Mouse (Mus musculus) stomach, postnatal 0 days (tissue): ENCODE results near the gene Rab27a. TPM values are rescaled to one million over a fixed set of nuclear protein-coding genes. Genes with fewer than 3 reads are reported as not detected.
"Not testable (repeated sequence)": the region's sequence is repeated elsewhere in the genome, so short reads cannot be mapped to it uniquely, and the experiment has no call there.

ENCODE experiments used
- ATAC-seq: fragments of 200-750 bp; cut with Nextera tagmentation; 2 replicates; pipeline ENCODE4 v1.8.0; 2017; ENCODE audit not compliant: low FRiP score, low TSS enrichment
- DNase-seq: peaks from one replicate; pipeline ENCODE4 v3.0.0-alpha.2; 2016; ENCODE audit warnings: low spot score
- H3K27ac ChIP-seq: fragments of 300-500 bp; sonication (generic); replicated peaks from 2 replicates; pipeline ENCODE4 v1.5.1; 2014; ENCODE audit warnings: mild to moderate bottlenecking, control low read depth
- H3K27me3 ChIP-seq: fragments of 300-500 bp; sonication (generic); 2 replicates; pipeline ENCODE4 v1.6.1; 2014; ENCODE audit warnings: low read length; ENCODE audit not compliant: control insufficient read depth, insufficient read depth
- H3K36me3 ChIP-seq: fragments of 300-500 bp; sonication (generic); 2 replicates; pipeline ENCODE4 v1.6.1; 2014; ENCODE audit warnings: low read length, mixed read lengths; ENCODE audit not compliant: control insufficient read depth, insufficient read depth
- H3K4me1 ChIP-seq: fragments of 300-500 bp; sonication (generic); replicated peaks from 2 replicates; pipeline ENCODE4 v1.6.1; 2014; ENCODE audit warnings: antibody characterized with exemption; ENCODE audit not compliant: control insufficient read depth, insufficient read depth
- H3K4me2 ChIP-seq: fragments of 300-500 bp; sonication (generic); replicated peaks from 2 replicates; pipeline ENCODE4 v1.6.1; 2014; ENCODE audit warnings: low read depth, mild to moderate bottlenecking, control low read depth, moderate library complexity
- H3K4me3 ChIP-seq: fragments of 300-500 bp; sonication (generic); 2 replicates; pipeline ENCODE4 v1.5.1; 2014; ENCODE audit warnings: low read depth, low read length, control low read depth
- H3K9ac ChIP-seq: fragments of 300-500 bp; sonication (generic); 2 replicates; pipeline ENCODE4 v1.6.1; 2014; ENCODE audit warnings: mild to moderate bottlenecking, low read length, control low read depth, mixed read lengths
- H3K9me3 ChIP-seq: fragments of 300-500 bp; sonication (generic); 2 replicates; pipeline ENCODE4 v1.6.1; 2016; ENCODE audit warnings: low read length; ENCODE audit not compliant: control insufficient read depth
- CTCF ChIP-seq: IDR thresholded peaks from 2 replicates; pipeline ENCODE4 v1.5.1; 2016; ENCODE audit warnings: antibody characterized with exemption, low read depth, mild to moderate bottlenecking, moderate library complexity
- EP300 ChIP-seq: optimal IDR thresholded peaks from 2 replicates; pipeline ENCODE3; 2016; ENCODE audit warnings: antibody characterized with exemption
- WGBS: fragments of 180-500 bp; shearing (Covaris S2); extraction: QIAGEN DNeasy Blood & Tissue Kit; methylation state at CpG from one replicate; pipeline ENCODE4 v1.1.7; 2014; 5-methylcytosine and 5-hydroxymethylcytosine counted together
- polyA plus RNA-seq: library from polyadenylated mRNA; unstranded; fragments of >200 nt; fragmentation: Nextera tagmentation; extraction: Ambion mirVana; gene quantifications from 2 replicates; pipeline ENCODE4 v1.2.1, GENCODE M21; 2015

Gene Rab27a
- polyA plus RNA-seq, 1 experiment from 2014 or later, result 22.7 TPM

- H3K9ac ChIP-seq, result peak within 1 kb of the TSS; percentile 83
- H3K9me3 ChIP-seq, result no peaks in the 10 kb centered on the region
- H3K27ac ChIP-seq, result peak within 1 kb of the TSS; percentile 78
- peaks cover 2% of the 10 kb centered on the region; the same call in 1 of the 2 replicates for H3K36me3 ChIP-seq
- DNase-seq, result peak; percentile 84
- under 1% methylated on average over 64 of the region's 64 CpGs for WGBS
- no peaks in the 10 kb centered on the region for H3K4me1 ChIP-seq
- H3K4me2 ChIP-seq, result peak within 1 kb of the TSS; percentile 74
- peak within 1 kb of the TSS; percentile 72 for H3K4me3 ChIP-seq
- peak; percentile 97 for ATAC-seq
- no peaks in the 10 kb centered on the region for H3K27me3 ChIP-seq
- TF ChIP-seq CTCF (no peak), EP300 (no peak)
These were observed 68.6 kb downstream of the Rab27a start, which contains the start of gene Rsl24d1 for GRCm38 (mm10) chr9:73112919-73113906. Gene Rsl24d1, plus strand, starts transcription at chr9:73113426.

GRCm38 (mm10) chr9:73116704-73117103 lies 72.0 kb downstream of the Rab27a start:
- not testable (repeated sequence) for ATAC-seq, H3K27me3 ChIP-seq, H3K9ac ChIP-seq, H3K4me3 ChIP-seq, H3K27ac ChIP-seq, H3K4me2 ChIP-seq, DNase-seq, H3K4me1 ChIP-seq, H3K9me3 ChIP-seq
- WGBS, result 74% methylated on average over 5 of the region's 6 CpGs
- peaks cover 12% of the 10 kb centered on the region; the same call in 1 of the 2 replicates for H3K36me3 ChIP-seq

- Histone ChIP-seq H3K4me2 (no peak overlapping the region), H3K4me3 (no peak overlapping the region), H3K36me3 (peaks cover 12% of the 10 kb centered on the region; the same call in 1 of the 2 replicates), H3K9ac (no peak overlapping the region), H3K27ac (no peak overlapping the region), H3K27me3 (no peaks in the 10 kb centered on the region), H3K4me1 (no peaks in the 10 kb centered on the region), H3K9me3 (no peaks in the 10 kb centered on the region)
- DNase-seq (no peak), ATAC-seq (no peak)
- TF ChIP-seq CTCF (peak; percentile 56), EP300 (no peak)
- 80% methylated on average over 4 of the region's 4 CpGs for WGBS
These were observed 73.4 kb downstream of the Rab27a start for GRCm38 (mm10) chr9:73118012-73118411.

DNA sequence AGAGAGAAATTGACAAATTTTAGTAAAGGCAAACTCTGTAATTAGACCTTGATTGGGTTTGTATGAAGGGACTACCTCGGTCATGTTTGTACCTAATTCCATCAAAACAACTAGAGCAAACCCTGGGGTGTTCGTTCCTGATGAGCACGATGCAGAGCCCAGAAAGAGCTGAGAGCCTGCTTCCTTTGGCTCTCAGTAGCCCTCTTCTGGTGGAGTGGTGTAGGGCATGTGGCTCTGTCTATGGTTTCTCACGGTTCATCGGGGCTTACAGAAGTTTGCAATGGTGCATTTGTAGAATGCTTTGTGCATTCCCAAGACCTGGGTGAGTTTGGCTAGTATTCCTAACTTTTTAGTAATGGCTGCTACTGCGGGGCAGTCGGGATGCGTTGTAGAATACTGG lies 77.1 kb downstream of the Rab27a start:
- no peak for TF ChIP-seq EP300
- peak; percentile 73 for TF ChIP-seq CTCF
- ATAC-seq (no peak), DNase-seq (peak; percentile 34)
- Histone ChIP-seq H3K4me3 (no peak overlapping the region), H3K36me3 (peaks cover 23% of the 10 kb centered on the region), H3K27me3 (no peaks in the 10 kb centered on the region), H3K9me3 (no peaks in the 10 kb centered on the region), H3K4me2 (no peak overlapping the region), H3K4me1 (no peaks in the 10 kb centered on the region), H3K9ac (no peak overlapping the region), H3K27ac (no peak overlapping the region)
- 64% methylated on average over 8 of the region's 8 CpGs for WGBS

GRCm38 (mm10) chr9:73125043-73125570 lies 80.5 kb downstream of the Rab27a start:
- Histone ChIP-seq H3K4me1 (no peaks in the 10 kb centered on the region), H3K4me2 (no peak overlapping the region), H3K9ac (no peak overlapping the region), H3K4me3 (no peak overlapping the region), H3K9me3 (no peaks in the 10 kb centered on the region), H3K36me3 (peaks cover 30% of the 10 kb centered on the region), H3K27me3 (no peaks in the 10 kb centered on the region), H3K27ac (no peak overlapping the region)
- WGBS, result 86% methylated on average over 8 of the region's 8 CpGs
- TF ChIP-seq CTCF, result no peak
- TF ChIP-seq EP300, result no peak
- no peak for ATAC-seq
- DNase-seq, result no peak

GRCm38 (mm10) chr9:73127457-73127856 lies 82.8 kb downstream of the Rab27a start:
- Histone ChIP-seq H3K36me3 (peaks cover 21% of the 10 kb centered on the region), H3K9ac (no peak overlapping the region), H3K27me3 (no peaks in the 10 kb centered on the region), H3K4me3 (no peak overlapping the region), H3K4me1 (no peaks in the 10 kb centered on the region), H3K9me3 (no peaks in the 10 kb centered on the region), H3K4me2 (no peak overlapping the region), H3K27ac (no peak overlapping the region)
- TF ChIP-seq CTCF (no peak), EP300 (no peak)
- DNase-seq (no peak), ATAC-seq (no peak)
- 79% methylated on average over 2 of the region's 2 CpGs for WGBS
